In the genomic region with DNA sequence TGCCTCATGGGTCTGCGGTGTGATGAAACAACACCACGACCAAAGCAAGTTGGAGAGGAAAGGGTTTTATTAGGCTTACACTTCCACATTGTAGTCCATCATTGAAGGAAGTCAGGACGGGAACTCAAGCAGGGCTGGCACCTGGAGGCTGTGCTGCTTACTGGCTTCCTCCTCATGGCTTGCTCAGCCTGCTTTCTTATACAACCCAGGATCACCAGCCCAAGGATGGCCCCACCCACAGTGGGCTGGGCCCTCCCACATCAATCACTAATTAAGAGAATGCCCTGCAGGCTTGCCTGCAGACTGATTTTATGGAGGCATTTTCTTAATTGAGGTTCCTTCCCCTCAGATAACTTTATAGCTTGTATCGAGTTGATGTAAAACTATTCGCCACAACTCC, we compare ENCODE assay signal across 23 mouse cellular contexts.
"Had no signal": no experiment of that assay in that cellular context is flagged by ENCODE, and none has a peak within 500 bp of the region (broad histone marks: within the 10 kb centered on the region; RNA-seq: fewer than 3 reads in every experiment).

No protein-coding gene starts in this region.

- H3K4me2 ChIP-seq: lung, embryonic 15.5 days; midbrain, embryonic 12.5 days; neural tube, embryonic 13.5 days; neural tube, embryonic 15.5 days; stomach, embryonic 15.5 days had no signal

- H3K9me3 ChIP-seq: lung, embryonic 15.5 days; midbrain, embryonic 10.5 days; midbrain, embryonic 12.5 days; neural tube, embryonic 13.5 days; neural tube, embryonic 15.5 days; stomach, embryonic 15.5 days had no signal

- H3K27ac ChIP-seq: lung, embryonic 15.5 days; macrophage; midbrain, embryonic 10.5 days; midbrain, embryonic 12.5 days; neural tube, embryonic 13.5 days; neural tube, embryonic 15.5 days; stomach, embryonic 15.5 days had no signal

- H3K9ac ChIP-seq: liver, postnatal 0 days; lung, embryonic 15.5 days; midbrain, embryonic 12.5 days; neural tube, embryonic 13.5 days; neural tube, embryonic 15.5 days; stomach, embryonic 15.5 days had no signal

- ATAC-seq: liver, postnatal 0 days; lung, postnatal 0 days; midbrain, embryonic 16.5 days had no signal

- H3K4me1 ChIP-seq: lung, embryonic 15.5 days; midbrain, embryonic 10.5 days; midbrain, embryonic 12.5 days; stomach, embryonic 15.5 days had no signal

- DNase-seq: liver, postnatal 0 days; lung, adult 2 months; lung, postnatal 14 days; lung, postnatal 36 days; midbrain, embryonic 14.5 days; retina, postnatal 1 day; right cerebral cortex, adult 18-20 months; right cerebral cortex, postnatal 25 days; right cerebral cortex, postnatal 4 days; spleen, adult 18-20 months; thymus, adult 18-20 months; thymus, postnatal 14 days; thymus, postnatal 36 days had no signal

- H3K27me3 ChIP-seq: lung, embryonic 15.5 days; midbrain, embryonic 12.5 days; neural tube, embryonic 13.5 days; neural tube, embryonic 15.5 days; stomach, embryonic 15.5 days had no signal

- H3K4me3 ChIP-seq: lung, embryonic 15.5 days; midbrain, embryonic 10.5 days; midbrain, embryonic 12.5 days; myocyte; neural tube, embryonic 13.5 days; neural tube, embryonic 15.5 days; stomach, embryonic 15.5 days had no signal

- H3K36me3 ChIP-seq: lung, embryonic 15.5 days; midbrain, embryonic 10.5 days; midbrain, embryonic 12.5 days; neural tube, embryonic 13.5 days; neural tube, embryonic 15.5 days; stomach, embryonic 15.5 days had no signal
